Mouse (Mus musculus): ENCODE data around the gene R3hcc1l.

DNA sequence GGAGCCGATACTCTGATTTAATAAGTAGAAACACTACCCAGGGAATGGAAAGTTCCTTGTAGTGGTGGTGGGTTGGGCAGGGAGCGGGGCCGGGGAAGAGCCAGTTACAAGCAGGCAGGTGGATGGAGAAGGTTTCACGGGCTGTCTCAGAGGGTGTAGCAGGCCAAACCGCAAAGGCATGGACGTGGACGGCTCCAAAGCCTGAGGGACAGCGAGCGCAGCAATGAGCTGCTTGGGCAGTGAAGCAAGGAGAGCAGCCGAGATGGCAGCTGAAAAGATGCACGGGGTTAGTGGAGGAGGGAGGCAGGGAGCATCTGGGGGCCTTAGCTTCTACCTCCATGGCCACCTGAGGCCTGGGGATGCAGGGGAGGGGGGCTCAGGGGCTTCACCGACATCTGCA lies 40.3 kb upstream of the R3hcc1l start:
- TF ChIP-seq CTCF (conservative IDR thresholded peaks at IDR 0.05; ENCODE audit: low read length) (no peak), POU5F1 (IDR thresholded peaks at IDR 0.05; ENCODE audit: borderline replicate concordance, low read length) (no peak), NANOG (IDR thresholded peaks at IDR 0.05; ENCODE audit: borderline replicate concordance, low read length) (no peak)
